Mouse (Mus musculus): ENCODE measurements around the gene Arhgap8. TPM values are rescaled to one million over a fixed set of nuclear protein-coding genes. Genes with fewer than 3 reads are reported as not detected.

Arhgap8 gene
- under 1 TPM in 1 of 2 experiments, not detected in 1; 0.40 TPM for total RNA-seq (2021)
- long read RNA-seq, experiment 1 = 0 reads
- long read RNA-seq, experiment 2 = 0 reads

DNA sequence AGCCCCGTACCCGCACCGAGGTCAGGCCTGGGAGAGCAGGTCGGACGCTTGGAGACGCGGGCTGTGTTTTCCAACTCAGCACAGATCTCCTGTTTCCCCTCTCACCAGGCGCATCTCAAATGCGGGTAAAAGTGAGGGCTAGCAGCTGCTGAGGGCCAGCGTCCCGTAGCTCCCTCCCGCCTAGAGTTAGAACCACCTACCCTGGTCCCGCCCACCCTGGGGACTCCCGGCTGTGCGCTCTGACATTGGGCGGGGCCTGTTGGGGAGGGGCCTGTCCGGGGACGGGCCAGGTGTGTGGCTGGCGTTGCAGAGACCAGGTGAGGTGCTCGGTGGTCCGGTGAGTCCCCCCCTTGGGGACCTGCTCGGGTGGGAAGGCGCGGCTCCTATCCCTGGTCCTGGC is at the start of gene Arhgap8:
Gene Arhgap8, plus strand, starts transcription at position 262 of the 400 bp plus-strand sequence.
- no peak for DNase-seq (ENCODE audit: low spot score in 2 of 2)
- intact Hi-C loops (cut with DNase I) = no loop called here

DNA sequence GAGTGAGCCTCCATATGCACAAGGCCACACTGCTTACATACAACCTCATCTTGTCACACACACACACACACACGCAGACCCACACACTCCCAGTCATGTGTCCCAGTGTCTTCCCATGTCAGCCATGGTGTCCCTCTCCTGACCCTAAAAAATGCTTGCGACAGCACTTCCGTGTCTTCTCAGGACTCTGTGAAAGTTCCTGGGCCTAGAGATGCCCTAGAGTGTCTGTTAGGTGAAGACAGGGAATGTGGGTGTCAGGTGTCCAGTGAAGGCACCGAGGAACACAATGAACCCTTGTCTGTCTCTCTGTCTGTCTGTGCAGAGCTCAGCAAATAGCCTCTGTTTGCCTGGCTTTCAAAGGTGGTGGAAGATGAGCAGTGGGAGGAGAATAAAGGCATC is 49.2 kb upstream of the Arhgap8 start:
- DNase-seq (ENCODE audit: low spot score in 2 of 2) = no peak
- intact Hi-C loops (cut with DNase I) = no loop called here

GRCm38 (mm10) chr15:84671401-84672307 is 48.2 kb upstream of the Arhgap8 start:
- intact Hi-C loops (cut with DNase I) = no loop called here
- DNase-seq (ENCODE audit: low spot score in 2 of 2) = peak; percentile 60 to 66

DNA sequence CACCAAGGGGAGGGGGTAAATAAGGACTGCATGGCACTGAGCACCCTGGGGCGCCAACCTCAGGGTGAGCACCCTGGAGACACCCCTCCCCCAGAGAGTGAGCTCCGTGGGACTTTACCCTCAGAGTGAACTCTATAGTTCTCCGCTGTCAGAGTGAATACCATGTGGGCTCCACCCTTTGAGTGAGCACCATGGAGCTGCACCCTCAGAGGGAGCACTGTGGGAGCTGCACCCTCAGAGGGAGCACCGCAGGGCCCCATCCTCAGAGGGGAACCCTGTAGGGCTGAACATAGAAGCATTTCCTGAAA is 47.6 kb upstream of the Arhgap8 start:
- DNase-seq (ENCODE audit: low spot score in 2 of 2) = no peak
- intact Hi-C loops (cut with DNase I) = no loop called here

DNA sequence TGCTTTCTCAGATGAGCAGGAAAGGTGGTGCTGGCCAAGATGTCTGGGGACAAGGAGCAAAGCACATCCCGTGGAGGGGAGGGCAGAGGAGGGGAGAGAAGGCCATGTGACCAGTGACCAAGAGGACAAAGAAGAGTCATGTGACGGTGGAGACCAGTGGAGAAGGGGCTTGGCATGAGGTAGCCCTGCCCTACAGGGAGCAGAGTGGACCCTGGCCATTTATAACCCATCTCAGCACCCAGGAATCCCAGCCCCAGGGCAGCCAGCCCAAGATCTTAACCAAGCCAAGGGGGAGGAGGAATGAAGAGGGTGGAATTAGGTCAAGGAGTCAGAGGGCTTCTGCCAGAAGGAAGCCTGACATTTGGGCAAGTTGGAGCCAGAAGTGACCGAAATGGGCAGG is 47.2 kb upstream of the Arhgap8 start:
- intact Hi-C loops (cut with DNase I) = no loop called here

DNA sequence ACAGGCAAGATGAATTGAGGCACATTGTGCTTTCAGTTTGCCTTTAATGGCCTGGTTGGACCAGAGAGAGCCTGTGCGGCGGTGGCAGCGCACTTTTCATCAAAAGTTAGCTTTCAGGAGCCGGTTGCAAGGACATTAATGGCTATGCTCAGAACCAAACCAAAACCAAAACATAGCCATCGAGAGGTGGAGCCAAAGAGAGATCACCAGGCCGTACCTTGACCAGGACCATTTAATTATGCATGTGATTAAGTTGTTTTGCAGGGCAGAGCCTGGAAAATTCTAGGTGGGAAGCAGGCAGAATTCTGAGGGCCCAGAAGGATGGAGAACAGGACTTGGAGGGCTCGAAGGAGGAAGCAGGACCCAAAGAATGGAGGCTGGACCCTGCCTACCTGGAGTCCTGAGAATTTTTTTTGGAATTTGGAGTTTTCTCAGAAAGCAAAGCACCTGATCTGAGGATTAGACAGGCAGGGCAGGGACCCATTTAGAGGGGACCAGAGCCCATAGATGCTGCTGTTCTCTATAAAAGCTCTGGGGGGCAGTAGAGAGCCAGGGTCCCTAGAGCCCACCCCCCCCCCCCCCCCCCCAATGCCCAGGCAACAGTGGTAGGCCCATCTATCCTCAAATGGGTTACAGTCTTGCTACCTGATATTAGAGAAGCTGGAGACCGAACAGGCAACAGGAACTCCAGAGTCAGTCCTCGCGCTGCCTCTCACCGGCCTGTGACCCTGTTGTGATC is 45.4 kb upstream of the Arhgap8 start:
- no peak for DNase-seq (ENCODE audit: low spot score in 2 of 2)
- intact Hi-C loops (cut with DNase I) = no loop called here

More for the DNA sequence above, 47.2 kb upstream of the Arhgap8 start:
- no peak for DNase-seq (ENCODE audit: low spot score in 2 of 2)

- DNase-seq (ENCODE audit: low spot score in 2 of 2) = no peak
- intact Hi-C loops (cut with DNase I) = no loop called here
Measured at GRCm38 (mm10) chr15:84675317-84675716, 44.5 kb upstream of the Arhgap8 start.

DNA sequence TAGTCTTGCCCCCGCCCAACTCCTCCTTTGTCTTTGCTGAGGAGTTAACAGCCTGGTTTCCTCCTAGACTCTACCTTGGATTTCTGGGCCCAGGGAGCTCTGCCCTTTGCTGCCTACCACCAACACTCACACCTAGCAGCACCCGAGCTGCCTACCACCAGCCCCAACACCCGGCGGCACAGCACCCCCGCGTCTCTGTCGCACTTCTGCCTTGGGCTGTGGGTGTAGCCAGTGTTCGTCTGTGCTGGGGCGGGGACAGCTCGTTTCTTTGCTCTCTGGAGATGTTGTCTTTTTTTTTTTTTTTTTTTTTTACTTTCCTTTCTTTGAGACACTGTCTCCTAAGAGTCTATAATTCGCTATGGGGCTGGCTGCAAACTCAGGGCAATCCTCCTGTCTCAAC is 41.9 kb upstream of the Arhgap8 start:
- DNase-seq (ENCODE audit: low spot score in 2 of 2) = no peak
- intact Hi-C loops (cut with DNase I) = no loop called here

DNA sequence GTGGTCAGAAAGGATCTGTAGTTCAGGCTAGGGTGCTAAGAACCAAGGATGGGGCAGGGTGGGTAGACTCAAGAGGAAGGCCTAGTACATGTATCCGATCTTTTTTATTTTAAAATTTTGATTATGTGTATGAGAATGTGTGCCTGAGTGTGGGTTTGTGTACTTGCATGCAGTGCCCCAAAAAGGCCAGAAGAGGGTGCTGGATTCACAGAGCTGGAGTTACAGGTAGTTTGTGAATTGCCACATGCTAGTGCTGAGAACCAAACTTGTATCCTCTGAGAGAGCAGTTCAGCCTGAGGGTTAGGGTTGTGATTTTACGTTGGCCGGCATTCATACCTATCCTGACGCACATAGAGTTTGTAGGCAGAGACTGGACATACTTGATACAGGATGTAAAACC is 40.8 kb upstream of the Arhgap8 start:
- intact Hi-C loops (cut with DNase I) = no loop called here
- DNase-seq (ENCODE audit: low spot score in 2 of 2) = no peak

- intact Hi-C loops (cut with DNase I) = no loop called here
- DNase-seq (ENCODE audit: low spot score in 2 of 2) = no peak
Measured at GRCm38 (mm10) chr15:84679794-84680193, 40.1 kb upstream of the Arhgap8 start.

- peak; percentile 50 to 64 for DNase-seq (ENCODE audit: low spot score in 2 of 2)
- intact Hi-C loops (cut with DNase I) = no loop called here
Measured at GRCm38 (mm10) chr15:84680545-84681454, 39.1 kb upstream of the Arhgap8 start.

DNA sequence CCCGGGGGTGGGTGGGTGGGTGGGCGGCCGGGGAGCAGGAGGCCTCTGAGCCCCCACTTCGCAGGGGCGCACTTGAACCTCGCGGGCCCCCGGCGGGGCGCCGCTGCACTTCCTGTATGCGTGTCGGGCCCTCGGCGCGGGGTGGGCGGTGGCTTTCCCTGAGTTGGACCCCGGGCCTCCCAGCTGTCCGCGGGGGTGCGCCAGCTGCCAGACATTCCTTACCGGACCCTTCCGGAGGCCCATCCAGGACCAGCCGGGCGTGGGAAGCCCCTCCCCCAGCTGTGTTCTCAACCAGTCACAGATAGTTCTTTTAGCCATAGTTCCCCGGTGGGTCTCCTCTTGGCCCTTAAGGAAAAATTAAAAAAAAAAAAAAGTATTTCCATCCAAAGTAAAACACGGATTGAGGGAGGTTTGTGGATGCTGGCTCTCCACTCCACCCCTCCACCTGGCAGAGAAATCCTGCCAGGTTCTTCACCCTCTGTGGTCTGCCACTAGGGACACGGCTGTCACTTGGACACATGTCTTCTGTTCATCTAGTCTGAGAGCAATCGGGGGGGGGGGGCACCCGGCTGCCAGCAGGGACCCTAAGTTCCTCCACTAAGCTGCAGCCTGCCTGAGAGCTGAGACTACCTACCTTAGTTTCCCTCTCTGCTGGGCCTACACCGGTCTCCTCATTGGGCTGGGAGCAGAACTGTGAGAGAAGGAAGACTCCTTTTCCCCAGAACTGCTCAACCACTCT is 38.2 kb upstream of the Arhgap8 start:
- intact Hi-C loops (cut with DNase I) = no loop called here
- DNase-seq (ENCODE audit: low spot score in 2 of 2) = no peak

DNA sequence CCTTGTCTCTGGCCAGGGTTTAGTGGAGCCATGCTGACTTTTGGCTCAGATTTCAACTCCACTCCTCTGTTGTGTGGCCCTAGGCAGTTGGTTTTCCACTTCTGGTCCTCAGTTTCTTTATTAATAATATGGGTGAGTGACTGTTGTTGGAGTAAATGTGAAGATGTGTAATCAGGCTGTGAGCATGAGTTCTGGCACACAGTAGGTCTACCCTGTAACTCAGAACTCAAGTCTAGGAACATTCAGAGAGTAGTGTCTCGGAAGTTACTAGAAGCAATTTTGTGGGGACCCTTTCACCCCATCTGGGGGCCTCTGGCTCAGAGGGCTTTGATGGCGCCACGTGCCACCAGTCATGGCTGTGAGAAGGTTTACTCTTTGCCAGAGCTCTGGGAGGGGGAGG is 37.6 kb upstream of the Arhgap8 start:
- intact Hi-C loops (cut with DNase I) = no loop called here
- no peak for DNase-seq (ENCODE audit: low spot score in 2 of 2)

- no peak for DNase-seq (ENCODE audit: low spot score in 2 of 2)
- intact Hi-C loops (cut with DNase I) = no loop called here
Measured at GRCm38 (mm10) chr15:84682821-84683220, 37.0 kb upstream of the Arhgap8 start.

DNA sequence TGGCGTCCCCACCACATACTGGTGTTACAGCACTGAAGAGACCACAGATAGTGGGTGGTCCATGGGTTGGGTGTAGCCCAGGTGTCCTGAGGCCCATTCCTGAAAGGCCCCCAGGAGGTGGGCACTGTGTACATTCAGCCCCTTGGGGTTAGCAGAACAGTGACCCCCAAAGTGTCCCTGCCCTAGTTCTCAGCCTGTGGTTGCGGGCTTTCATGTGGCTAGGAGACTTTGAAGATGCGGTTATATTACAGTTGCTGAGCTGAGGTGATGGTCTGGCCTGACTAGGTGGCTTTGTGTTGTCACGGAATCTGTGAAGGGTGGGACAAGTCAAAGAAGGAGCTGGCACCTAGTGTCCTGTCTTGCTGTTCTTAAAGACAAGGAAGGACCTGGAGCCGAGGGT is 35.3 kb upstream of the Arhgap8 start:
- no peak for DNase-seq (ENCODE audit: low spot score in 2 of 2)

GRCm38 (mm10) chr15:84685417-84685816 is 34.4 kb upstream of the Arhgap8 start:
- intact Hi-C loops (cut with DNase I) = no loop called here
- peak in 1 of 2 experiments; percentile 40 for DNase-seq (ENCODE audit: low spot score in 2 of 2)

More for the DNA sequence above, 35.3 kb upstream of the Arhgap8 start:
- intact Hi-C loops (cut with DNase I) = no loop called here

DNA sequence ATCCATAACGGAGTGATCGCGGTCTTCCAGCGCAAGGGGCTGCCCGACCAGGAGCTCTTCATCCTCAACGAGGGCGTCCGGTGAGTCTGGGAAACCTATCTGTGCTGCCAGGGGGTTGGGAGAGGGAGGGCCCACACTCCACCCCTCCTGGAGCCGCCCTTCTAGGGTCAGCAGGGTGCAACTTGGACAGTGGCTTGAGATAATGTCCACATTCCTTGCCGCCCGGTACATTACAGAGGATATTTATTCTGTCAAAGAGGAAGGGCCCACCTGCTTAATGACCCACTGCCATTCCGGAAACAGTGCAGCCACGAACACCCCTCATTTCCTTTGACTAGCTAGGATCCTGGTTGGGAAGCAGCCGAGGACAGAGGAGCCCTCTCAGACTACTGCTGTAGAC is 31.9 kb upstream of the Arhgap8 start:
- DNase-seq (ENCODE audit: low spot score in 2 of 2) = no peak
- intact Hi-C loops (cut with DNase I) = no loop called here

DNA sequence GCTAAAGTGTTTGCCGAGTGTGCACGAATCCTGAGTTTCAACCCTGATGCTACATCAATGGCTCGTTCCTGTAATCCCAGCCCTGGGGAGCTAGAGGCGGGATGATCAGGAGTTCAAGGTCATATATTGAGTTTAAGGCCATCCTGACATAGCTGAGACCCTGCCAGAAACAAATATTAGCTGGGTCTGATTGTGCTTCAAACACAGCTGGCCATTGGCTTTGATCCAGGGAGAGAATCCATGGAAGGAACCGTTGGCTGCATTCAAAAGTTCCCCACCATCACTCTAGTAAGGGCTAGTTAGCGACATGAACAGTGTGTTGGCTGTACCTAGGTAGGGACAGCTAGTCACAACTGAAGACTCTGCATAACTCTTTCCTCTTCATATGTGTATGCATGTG is 30.5 kb upstream of the Arhgap8 start:
- DNase-seq (ENCODE audit: low spot score in 2 of 2) = no peak
- intact Hi-C loops (cut with DNase I) = no loop called here

- intact Hi-C loops (cut with DNase I) = no loop called here
- no peak for DNase-seq (ENCODE audit: low spot score in 2 of 2)
Measured at GRCm38 (mm10) chr15:84691513-84691912, 28.3 kb upstream of the Arhgap8 start.
